Mouse (Mus musculus): ENCODE data around the gene Sh2b2. TPM values are rescaled to one million over a fixed set of nuclear protein-coding genes. Genes with fewer than 3 reads are reported as not detected.
A peak's percentile ranks its signal among the peaks of the same experiment; 100 is the strongest.

Sh2b2 gene
- polyA plus RNA-seq, 1 experiment from 2014 or later, result 14.8 TPM

DNA sequence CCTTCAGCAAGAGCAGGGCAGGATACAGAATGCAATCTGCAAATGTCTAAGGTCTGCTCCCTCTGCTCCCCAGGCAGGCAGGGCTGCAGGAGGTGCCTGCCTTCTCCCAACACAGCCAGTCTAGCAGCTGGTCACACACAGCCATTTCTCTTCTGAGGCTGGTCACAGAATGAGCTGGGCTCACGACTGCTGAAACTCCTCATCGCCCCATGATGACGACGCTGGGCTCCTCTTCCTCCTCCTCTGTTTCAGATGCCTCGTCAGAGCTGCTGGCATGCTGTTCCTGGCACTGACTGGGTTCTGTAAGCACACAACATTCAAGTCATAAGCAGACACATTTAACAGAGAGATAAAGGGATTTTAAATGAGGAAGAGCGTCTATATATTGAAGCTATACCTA lies 65.2 kb downstream of the Sh2b2 start:
- H3K36me3 ChIP-seq, result peaks cover 86% of the 10 kb centered on the region
- WGBS, result 90% methylated on average over 6 of the region's 6 CpGs
- H3K27me3 ChIP-seq, result no peaks in the 10 kb centered on the region
- no peak overlapping the region for H3K9ac ChIP-seq (replicated peaks)
- no peaks in the 10 kb centered on the region for H3K4me1 ChIP-seq (replicated peaks)
- H3K27ac ChIP-seq, result no peak overlapping the region
- no peak for ATAC-seq (ENCODE audit: insufficient number of reproducible peaks, insufficient read depth, low FRiP score, low TSS enrichment, low read depth)
- H3K9me3 ChIP-seq, result no peaks in the 10 kb centered on the region
- no peak overlapping the region for H3K4me3 ChIP-seq (replicated peaks)
- no peak overlapping the region for H3K4me2 ChIP-seq

DNA sequence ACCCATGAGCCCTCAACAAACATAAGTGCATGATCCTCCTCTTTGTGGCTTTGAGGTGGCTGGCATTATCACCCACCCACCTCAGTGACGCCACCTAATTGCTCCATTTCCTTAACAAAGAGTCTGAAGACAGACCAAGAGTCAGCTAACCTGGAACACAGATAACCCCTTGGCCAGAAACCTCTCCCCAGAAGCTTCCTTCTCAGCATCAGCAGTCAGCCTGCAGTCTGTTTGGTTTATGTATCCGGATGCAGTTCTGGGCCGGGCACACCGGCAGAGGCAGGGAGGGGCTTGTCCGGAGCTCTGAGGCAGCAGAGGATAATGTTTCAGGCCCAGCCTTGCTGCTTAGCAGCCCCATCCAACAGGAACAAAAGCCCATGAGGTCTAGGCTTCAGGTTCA lies 66.8 kb downstream of the Sh2b2 start:
- H3K36me3 ChIP-seq, result peaks cover 70% of the 10 kb centered on the region
- H3K4me3 ChIP-seq (replicated peaks), result no peak overlapping the region
- H3K9me3 ChIP-seq, result 0 out of 2 replicates have a peak, but pooled peaks cover 4% of the 10 kb centered on the region
- no peak overlapping the region for H3K9ac ChIP-seq (replicated peaks)
- no peak overlapping the region for H3K27ac ChIP-seq
- no peak for ATAC-seq (ENCODE audit: insufficient number of reproducible peaks, insufficient read depth, low FRiP score, low TSS enrichment, low read depth)
- WGBS, result 78% methylated on average over 5 of the region's 5 CpGs
- no peak overlapping the region for H3K4me2 ChIP-seq
- no peaks in the 10 kb centered on the region for H3K4me1 ChIP-seq (replicated peaks)
- no peaks in the 10 kb centered on the region for H3K27me3 ChIP-seq

DNA sequence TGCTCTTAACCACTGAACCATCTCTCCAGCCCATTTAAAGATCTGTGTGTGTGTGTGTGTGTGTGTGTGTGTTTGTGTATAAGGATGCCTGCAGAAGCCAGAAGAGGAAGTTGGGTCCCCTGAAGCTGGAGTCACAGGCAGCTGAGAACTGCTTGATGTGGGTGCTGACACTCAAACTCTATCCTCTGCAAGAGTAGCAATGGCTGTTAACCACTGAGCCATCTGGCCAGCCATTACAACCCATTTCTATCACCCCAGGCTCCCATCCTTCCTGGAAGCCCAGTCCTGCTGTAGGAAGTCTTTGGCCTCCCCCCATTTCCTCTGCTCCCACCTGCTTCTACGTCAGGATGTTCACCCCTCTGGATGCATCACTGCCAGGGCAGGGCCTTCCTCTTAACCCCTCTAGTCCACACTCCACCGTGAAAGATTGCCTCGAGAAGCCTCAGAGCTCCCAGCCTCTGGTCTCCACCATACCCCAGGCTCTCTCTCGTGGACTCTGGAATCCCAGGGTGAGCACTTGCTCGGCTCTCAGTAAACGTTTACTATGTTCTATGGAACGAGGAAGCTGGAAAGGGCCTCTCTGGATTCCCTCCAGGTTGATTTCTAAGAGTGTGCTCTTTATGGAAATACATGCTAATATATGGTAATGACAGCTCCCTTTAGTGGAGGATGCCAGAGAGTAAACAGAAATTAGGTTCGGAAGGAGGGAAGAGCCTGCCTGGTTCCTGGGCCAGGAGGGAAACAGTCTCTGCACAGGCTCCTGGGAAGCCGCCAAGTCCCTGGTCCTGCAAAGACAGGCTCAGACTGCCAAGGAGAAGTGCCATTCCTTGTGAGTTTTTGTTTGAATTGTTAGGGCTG lies 72.5 kb downstream of the Sh2b2 start:
- no peak overlapping the region for H3K27ac ChIP-seq
- WGBS, result 58% methylated on average over 9 of the region's 9 CpGs
- no peak overlapping the region for H3K9ac ChIP-seq (replicated peaks)
- H3K36me3 ChIP-seq, result peaks cover 17% of the 10 kb centered on the region
- H3K27me3 ChIP-seq, result no peaks in the 10 kb centered on the region; the same call in 1 of the 2 replicates
- H3K4me2 ChIP-seq, result no peak overlapping the region
- H3K9me3 ChIP-seq, result 0 out of 2 replicates have a peak, but pooled peaks cover 4% of the 10 kb centered on the region
- ATAC-seq (ENCODE audit: insufficient number of reproducible peaks, insufficient read depth, low FRiP score, low TSS enrichment, low read depth), result no peak
- peaks cover 12% of the 10 kb centered on the region for H3K4me1 ChIP-seq (replicated peaks)
- H3K4me3 ChIP-seq (replicated peaks), result no peak overlapping the region

DNA sequence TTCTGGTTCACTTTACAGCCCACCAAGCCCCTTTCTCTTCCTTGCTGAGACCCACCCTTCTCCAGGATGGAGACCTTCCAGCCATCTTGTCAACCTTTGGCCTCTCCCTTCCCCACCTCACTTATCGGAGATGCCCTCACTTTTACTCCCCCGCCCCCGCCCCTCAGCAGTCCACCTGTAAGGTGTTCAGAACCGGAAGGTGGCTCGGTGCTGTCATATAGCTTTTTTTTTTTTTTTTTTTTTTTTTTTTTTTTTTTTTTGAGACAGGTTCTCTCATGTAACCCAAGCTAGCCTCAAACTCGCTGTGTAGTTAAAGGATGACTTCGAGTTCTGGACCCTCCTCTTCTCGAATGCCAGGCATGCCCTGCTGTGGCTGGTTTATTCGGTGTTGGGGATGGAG lies 73.4 kb downstream of the Sh2b2 start:
- Histone ChIP-seq H3K9me3 (peaks cover 11% of the 10 kb centered on the region; the same call in 1 of the 2 replicates), H3K4me2 (no peak overlapping the region), H3K9ac (replicated peaks) (no peak overlapping the region), H3K27me3 (no peaks in the 10 kb centered on the region; the same call in 1 of the 2 replicates), H3K27ac (no peak overlapping the region), H3K4me1 (replicated peaks) (peaks cover 12% of the 10 kb centered on the region), H3K4me3 (replicated peaks) (no peak overlapping the region), H3K36me3 (peaks cover 12% of the 10 kb centered on the region)
- ATAC-seq (ENCODE audit: insufficient number of reproducible peaks, insufficient read depth, low FRiP score, low TSS enrichment, low read depth), result no peak
- WGBS, result 80% methylated on average over 9 of the region's 9 CpGs

DNA sequence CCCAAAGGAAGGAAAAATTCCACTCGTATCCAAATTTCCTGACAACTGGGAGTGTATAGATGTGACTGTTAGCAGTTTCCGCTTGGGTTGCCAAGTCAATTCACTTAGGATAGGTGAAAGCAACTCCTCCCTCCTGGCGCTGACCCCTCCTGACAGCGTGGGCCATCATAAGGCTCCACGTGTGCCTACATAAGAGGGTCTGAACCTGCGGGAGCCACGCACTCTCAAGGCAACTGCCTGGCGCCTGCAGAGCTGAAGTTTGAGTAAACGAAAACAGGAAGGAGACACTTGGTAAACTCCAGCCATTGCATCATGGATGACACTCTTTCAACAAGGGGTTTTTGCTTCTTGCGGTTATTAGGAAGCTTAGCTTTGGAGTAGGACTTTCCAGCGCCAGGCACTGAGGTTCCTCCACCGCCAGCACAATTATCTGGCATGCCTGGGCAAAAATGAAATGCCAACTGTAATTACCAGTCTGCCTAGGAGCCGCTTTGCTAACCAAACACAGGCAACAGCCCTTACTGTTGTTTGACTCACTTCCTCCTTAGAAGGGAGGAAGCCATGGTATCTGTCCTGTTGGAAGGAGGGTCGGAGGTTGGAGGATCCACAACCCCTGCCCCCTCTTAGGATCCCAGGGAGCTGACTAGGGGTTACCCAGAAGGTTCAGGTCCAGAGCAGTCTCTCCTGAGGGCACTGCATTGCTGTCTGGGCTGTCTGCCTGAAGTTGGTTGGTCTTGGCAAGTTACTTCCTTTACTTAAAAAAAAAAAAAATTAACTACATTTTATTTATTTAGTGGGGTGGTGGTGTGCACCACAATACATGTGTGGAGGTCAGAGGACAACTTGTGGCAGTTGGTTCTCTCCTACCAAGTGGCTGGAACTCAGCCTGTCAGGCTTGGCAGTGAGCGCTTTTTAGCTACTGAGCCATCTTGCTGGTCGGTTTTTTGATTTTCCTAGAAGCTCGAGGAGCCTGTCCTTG lies 74.7 kb downstream of the Sh2b2 start:
- H3K4me2 ChIP-seq, result peak overlapping the region; percentile 94
- H3K4me1 ChIP-seq (replicated peaks), result peaks cover 12% of the 10 kb centered on the region
- ATAC-seq (ENCODE audit: insufficient number of reproducible peaks, insufficient read depth, low FRiP score, low TSS enrichment, low read depth), result no peak
- H3K4me3 ChIP-seq (replicated peaks), result peak overlapping the region; percentile 63
- H3K9ac ChIP-seq (replicated peaks), result peak overlapping the region; percentile 57; the same call in 1 of the 2 replicates
- 37% methylated on average over 17 of the region's 17 CpGs for WGBS
- peaks cover 11% of the 10 kb centered on the region for H3K36me3 ChIP-seq
- no peaks in the 10 kb centered on the region; the same call in 1 of the 2 replicates for H3K27me3 ChIP-seq
- H3K9me3 ChIP-seq, result peaks cover 12% of the 10 kb centered on the region; the same call in 1 of the 2 replicates
- no peak overlapping the region for H3K27ac ChIP-seq

DNA sequence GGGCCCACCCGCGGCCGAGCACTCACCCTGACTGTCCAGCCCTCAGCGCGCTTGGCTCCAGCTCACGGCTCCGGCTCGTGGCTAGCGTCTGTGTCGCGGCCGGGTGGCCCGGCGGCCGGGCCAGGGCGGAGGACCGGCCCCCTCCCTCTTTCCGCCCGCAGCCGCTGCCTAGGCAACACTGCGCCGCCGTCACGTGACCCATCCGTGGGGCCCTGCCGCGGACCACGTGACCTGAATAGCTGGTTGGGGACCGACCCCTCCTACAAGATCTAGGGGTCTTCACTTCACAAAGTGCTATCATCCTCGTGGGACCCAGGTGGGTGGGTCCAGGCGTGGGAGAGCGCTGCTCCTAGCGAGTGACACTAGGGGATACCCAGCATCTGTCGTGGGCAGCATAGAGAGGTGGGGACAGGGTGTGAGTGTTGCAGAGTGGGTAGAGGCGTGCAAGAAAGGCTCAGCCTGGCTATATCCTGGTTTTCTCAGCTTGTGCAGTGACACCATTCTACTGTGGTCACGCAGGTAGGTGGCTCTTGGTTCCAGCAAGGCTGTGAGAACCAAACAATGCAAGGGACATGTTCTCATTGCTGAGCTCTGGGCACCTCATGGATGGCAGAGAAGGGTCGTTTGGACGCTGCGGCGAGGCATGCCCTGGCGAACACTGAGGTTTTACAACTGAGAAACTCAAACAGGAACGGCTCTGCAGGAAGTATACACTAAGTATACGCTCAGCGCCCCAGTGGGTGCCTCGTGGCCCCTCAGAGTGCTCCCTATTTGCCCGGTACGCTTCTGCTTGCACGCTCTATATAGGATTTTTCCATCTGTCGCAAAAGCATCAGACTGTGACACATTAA lies 75.6 kb downstream of the Sh2b2 start, which contains the start of gene Orai2:
Gene Orai2, minus strand, starts transcription at position 202 of the 851 bp plus-strand sequence.
- Histone ChIP-seq H3K36me3 (peaks cover 11% of the 10 kb centered on the region), H3K9ac (replicated peaks) (peak within 1 kb of the TSS; percentile 72), H3K27ac (peak within 1 kb of the TSS; percentile 41; the same call in 1 of the 2 replicates), H3K9me3 (peaks cover 12% of the 10 kb centered on the region; the same call in 1 of the 2 replicates), H3K27me3 (no peaks in the 10 kb centered on the region; the same call in 1 of the 2 replicates), H3K4me1 (replicated peaks) (peaks cover 12% of the 10 kb centered on the region), H3K4me3 (replicated peaks) (peak within 1 kb of the TSS; percentile 63), H3K4me2 (peak within 1 kb of the TSS; percentile 94)
- ATAC-seq (ENCODE audit: insufficient number of reproducible peaks, insufficient read depth, low FRiP score, low TSS enrichment, low read depth), result peak; percentile 86
- WGBS, result 4% methylated on average over 49 of the region's 49 CpGs

DNA sequence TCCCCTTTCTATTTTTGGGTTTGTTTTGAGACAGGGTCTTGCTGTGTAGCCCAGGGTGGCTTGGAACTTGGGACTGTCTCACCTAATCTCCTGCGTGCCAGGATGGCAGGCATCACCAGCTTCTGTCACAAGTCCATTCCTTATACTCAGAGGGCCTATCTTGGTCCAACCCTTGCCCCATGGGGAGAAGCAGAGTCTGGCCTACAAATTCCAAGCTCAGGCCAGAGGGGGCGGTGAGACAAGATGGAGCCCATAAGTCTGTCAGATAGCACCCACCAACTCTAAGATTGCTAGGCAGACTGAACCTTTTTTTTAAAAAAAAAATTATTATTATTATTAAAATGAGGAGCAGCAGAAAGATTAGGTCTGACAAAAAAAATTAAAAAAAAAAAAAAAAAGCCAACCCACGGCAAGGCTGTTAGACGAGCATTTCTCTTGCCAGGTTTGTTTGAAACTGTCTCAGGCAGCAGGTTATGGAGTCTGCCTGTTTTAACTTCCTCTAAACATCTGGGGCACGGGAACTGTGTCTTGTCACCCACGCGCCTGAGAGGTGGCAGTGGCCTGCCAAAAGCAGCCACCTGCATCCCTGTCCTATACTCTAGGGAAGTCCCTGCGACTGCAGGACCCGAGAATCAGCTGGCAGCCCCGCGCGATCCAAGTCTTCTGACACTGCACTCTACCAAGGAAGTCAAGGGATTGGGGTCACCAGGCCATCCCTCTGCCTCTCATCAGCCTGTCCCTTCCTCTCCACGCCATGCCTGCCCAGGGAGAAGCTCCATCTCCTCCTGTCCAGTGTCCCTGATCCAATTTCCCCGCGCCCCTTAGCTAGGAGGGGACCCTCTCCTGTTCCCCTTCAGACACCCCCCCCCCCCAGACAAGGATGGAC lies 76.5 kb downstream of the Sh2b2 start:
- Histone ChIP-seq H3K9me3 (peaks cover 8% of the 10 kb centered on the region; the same call in 1 of the 2 replicates), H3K4me3 (replicated peaks) (peak overlapping the region; percentile 63), H3K27me3 (no peaks in the 10 kb centered on the region; the same call in 1 of the 2 replicates), H3K4me1 (replicated peaks) (peaks cover 12% of the 10 kb centered on the region), H3K9ac (replicated peaks) (peak overlapping the region; percentile 72), H3K27ac (no peak overlapping the region), H3K4me2 (peak overlapping the region; percentile 94), H3K36me3 (peaks cover 11% of the 10 kb centered on the region)
- ATAC-seq (ENCODE audit: insufficient number of reproducible peaks, insufficient read depth, low FRiP score, low TSS enrichment, low read depth), result peak; percentile 6; the same call in 1 of the 2 replicates
- 11% methylated on average over 15 of the region's 15 CpGs for WGBS
